Mouse (Mus musculus) c-Kit-negative CD71-positive TER-119-positive erythroid progenitor cells, embryonic 14.5 days (primary cell): ENCODE results near the gene Pnmal2.

Experiments
- DNase-seq: peaks from one replicate; pipeline ENCODE4 v3.0.0-alpha.2; 2013; ENCODE audit warnings: low read depth, low spot score

Gene Pnmal2

GRCm38 (mm10) chr7:16916342-16917265 lies 27.9 kb upstream of the Pnmal2 start:
- no peak for DNase-seq

GRCm38 (mm10) chr7:16917447-16917846 lies 27.0 kb upstream of the Pnmal2 start:
- no peak for DNase-seq

- no peak for DNase-seq
Observed at GRCm38 (mm10) chr7:16918014-16918413, 26.5 kb upstream of the Pnmal2 start.

- no peak for DNase-seq
Observed at GRCm38 (mm10) chr7:16918670-16919069, 25.8 kb upstream of the Pnmal2 start.

GRCm38 (mm10) chr7:16919395-16920149 lies 24.9 kb upstream of the Pnmal2 start:
- no peak for DNase-seq

- no peak for DNase-seq
Observed at GRCm38 (mm10) chr7:16920150-16920579, 24.3 kb upstream of the Pnmal2 start.

DNA sequence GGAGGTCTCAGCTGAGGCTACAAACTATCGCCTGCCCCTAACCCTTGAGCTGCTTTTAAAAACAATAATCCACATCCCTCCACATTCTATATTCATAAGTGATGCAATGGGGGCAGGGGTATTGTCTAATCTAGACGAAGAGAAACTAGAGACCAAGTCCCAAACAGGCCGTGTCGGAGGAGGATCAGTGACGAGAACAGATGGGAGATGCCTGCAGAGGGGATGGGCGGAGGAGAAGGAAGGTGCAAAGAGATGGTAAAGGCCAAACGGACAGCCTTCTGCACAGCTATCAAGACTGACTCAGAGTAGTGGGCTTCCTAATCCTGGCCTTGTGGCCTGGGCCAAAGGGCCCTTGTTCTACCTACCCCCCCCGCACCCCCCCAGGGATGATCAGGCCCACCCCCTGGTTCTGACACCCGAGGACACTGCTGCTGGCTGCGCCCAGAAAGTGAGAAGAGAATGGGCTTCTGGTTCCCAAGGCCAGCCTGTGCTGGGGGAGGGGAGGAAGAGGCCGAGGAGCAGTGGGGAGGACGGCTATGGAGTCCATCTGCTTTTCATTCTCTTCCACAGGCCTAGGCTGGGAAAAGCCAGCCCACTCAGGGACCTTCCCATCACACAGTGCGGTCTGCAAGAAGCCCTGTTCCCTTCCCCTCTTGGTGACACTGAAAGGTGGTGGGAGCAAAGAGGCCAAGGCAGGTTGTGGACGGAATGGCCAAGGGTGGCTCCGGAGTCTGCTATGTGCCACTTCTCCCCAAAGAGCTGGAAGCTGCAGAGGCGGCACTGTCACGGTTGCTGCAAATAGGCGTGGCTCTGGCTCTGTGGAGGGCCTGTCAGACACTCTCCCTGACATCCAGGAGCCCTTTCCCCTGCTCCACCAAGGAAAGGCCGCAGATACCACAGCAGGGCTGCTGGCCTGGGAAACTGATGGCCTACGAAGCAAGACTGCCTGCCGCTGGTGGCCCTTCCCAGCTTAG lies 23.4 kb upstream of the Pnmal2 start:
- DNase-seq, result no peak

GRCm38 (mm10) chr7:16921881-16922335 lies 22.6 kb upstream of the Pnmal2 start:
- DNase-seq, result no peak

GRCm38 (mm10) chr7:16922360-16922973 lies 22.0 kb upstream of the Pnmal2 start:
- no peak for DNase-seq

DNA sequence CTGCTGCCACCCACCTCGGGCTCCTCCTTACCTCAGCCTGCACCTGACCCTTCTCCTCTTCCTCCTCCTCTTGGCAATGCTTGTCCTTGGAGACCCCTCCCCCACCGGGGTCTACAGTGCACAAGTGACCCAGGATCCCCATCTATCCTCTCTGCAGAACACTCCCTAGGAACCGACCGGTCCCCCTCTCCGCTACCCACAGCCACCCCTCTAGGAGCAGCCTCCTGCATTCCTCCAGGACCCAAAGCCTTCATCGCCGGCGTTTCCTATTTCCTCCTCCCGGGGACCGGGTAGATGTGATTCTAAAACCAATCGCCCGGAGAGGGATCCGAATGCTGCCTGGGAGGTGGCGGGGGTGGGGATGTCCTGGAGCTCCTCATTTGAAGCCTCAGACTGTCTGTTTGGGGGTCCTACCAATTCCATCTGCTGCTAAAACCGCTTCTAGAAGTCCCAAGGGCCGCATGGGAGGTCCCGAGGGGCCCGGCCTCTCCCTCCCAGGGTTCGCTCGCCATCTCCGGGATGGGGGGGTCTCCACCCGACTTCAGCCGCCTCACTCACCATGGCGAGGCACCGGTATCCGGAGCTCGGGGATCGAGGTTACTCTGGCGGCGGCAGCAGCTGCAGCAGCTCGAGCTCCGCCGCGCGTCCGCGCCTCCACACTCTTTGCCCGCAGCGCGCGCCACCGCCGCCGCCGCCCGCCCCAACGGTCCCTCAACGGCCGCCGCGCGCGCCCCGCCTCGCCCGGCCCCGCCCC lies 21.0 kb upstream of the Pnmal2 start:
- DNase-seq, result no peak

- peak; percentile 98 for DNase-seq
Observed at GRCm38 (mm10) chr7:16924037-16924834, 20.2 kb upstream of the Pnmal2 start, which contains the start of gene Calm3. Calm3 (minus strand) TSS chr7:16924114.

DNA sequence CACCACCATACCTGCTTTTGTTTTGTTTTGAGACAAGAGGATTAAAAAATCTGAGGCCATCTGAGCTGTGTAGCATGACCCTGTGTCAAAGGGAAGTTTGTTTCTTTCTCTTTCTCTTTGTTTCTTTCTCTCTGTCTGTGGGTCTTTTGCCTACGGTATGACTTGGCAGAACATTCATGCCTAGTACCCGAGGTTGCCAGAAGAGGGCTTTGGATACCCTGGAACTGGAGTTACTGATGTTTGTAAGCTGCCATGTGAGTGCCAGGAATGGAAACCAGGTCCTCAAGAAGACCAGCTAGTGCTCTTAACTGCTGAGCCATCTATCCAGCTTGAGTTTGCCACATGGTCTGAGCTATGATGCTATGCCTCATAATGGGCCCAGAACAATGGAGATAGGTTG lies 16.1 kb upstream of the Pnmal2 start:
- no peak for DNase-seq

GRCm38 (mm10) chr7:16930850-16931249 lies 13.6 kb upstream of the Pnmal2 start:
- DNase-seq, result peak; percentile 64

GRCm38 (mm10) chr7:16931968-16932627 lies 12.4 kb upstream of the Pnmal2 start:
- peak; percentile 79 for DNase-seq

- no peak for DNase-seq
Observed at GRCm38 (mm10) chr7:16932704-16933577, 11.5 kb upstream of the Pnmal2 start.

DNA sequence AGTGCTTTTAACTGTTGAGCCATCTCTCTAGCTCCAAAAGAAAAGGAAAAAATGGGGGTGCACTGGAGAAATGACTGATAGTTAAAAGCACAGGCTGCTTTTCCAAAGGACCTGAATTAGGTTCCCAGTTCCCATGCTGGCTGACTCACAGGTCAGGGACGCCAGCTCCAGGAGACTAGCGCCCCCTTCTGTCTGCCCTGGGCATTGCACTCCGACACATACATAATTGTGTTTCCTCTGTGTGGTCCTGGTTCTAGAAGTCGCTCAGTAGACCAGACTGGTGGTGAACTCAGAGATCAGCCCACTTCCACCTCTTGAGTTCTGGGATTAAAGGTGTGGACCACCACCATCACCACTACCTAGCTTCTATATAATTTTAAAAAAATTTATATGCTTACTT lies 7.2 kb upstream of the Pnmal2 start:
- DNase-seq, result no peak

- DNase-seq, result no peak
Observed at GRCm38 (mm10) chr7:16938117-16938791, 6.2 kb upstream of the Pnmal2 start.
